Mouse (Mus musculus): ENCODE data around the gene Actl6a.
"Not testable (repeated sequence)": the region's sequence is repeated elsewhere in the genome, so short reads cannot be mapped to it uniquely, and the experiment has no call there.

Gene Actl6a

GRCm38 (mm10) chr3:32705647-32706348 lies at the start of gene Actl6a:
TSS of gene Actl6a (plus strand) at chr3:32706298.
- not testable (repeated sequence) for DNase-seq (ENCODE audit: low spot score)

- no peak for DNase-seq (ENCODE audit: low spot score)
These were observed 49.6 kb upstream of the Actl6a start for GRCm38 (mm10) chr3:32656398-32656994.

GRCm38 (mm10) chr3:32658401-32658800 lies 47.7 kb upstream of the Actl6a start:
- DNase-seq (ENCODE audit: low spot score): no peak

- no peak for DNase-seq (ENCODE audit: low spot score)
These were observed 47.3 kb upstream of the Actl6a start for GRCm38 (mm10) chr3:32658821-32659220.

- DNase-seq (ENCODE audit: low spot score): no peak
These were observed 46.6 kb upstream of the Actl6a start for GRCm38 (mm10) chr3:32659506-32659905.

- no peak for DNase-seq (ENCODE audit: low spot score)
These were observed 45.8 kb upstream of the Actl6a start for GRCm38 (mm10) chr3:32660276-32660675.

GRCm38 (mm10) chr3:32660831-32661555 lies 45.1 kb upstream of the Actl6a start:
- no peak for DNase-seq (ENCODE audit: low spot score)

GRCm38 (mm10) chr3:32661556-32661930 lies 44.6 kb upstream of the Actl6a start:
- no peak for DNase-seq (ENCODE audit: low spot score)

- no peak for DNase-seq (ENCODE audit: low spot score)
These were observed 37.7 kb upstream of the Actl6a start for GRCm38 (mm10) chr3:32668256-32668959.

GRCm38 (mm10) chr3:32669211-32669610 lies 36.9 kb upstream of the Actl6a start:
- no peak for DNase-seq (ENCODE audit: low spot score)

GRCm38 (mm10) chr3:32670196-32670595 lies 35.9 kb upstream of the Actl6a start:
- DNase-seq (ENCODE audit: low spot score): no peak

- DNase-seq (ENCODE audit: low spot score): no peak
These were observed 32.9 kb upstream of the Actl6a start for GRCm38 (mm10) chr3:32673151-32673550.

GRCm38 (mm10) chr3:32676393-32676792 lies 29.7 kb upstream of the Actl6a start:
- no peak for DNase-seq (ENCODE audit: low spot score)

GRCm38 (mm10) chr3:32682910-32683531 lies 23.1 kb upstream of the Actl6a start:
- DNase-seq (ENCODE audit: low spot score): no peak

GRCm38 (mm10) chr3:32684631-32685030 lies 21.5 kb upstream of the Actl6a start:
- no peak for DNase-seq (ENCODE audit: low spot score)

- no peak for DNase-seq (ENCODE audit: low spot score)
These were observed 19.6 kb upstream of the Actl6a start for GRCm38 (mm10) chr3:32686537-32686936.

GRCm38 (mm10) chr3:32687156-32687555 lies 18.9 kb upstream of the Actl6a start:
- no peak for DNase-seq (ENCODE audit: low spot score)

- DNase-seq (ENCODE audit: low spot score): no peak
These were observed 16.5 kb upstream of the Actl6a start for GRCm38 (mm10) chr3:32689567-32689999.

- DNase-seq (ENCODE audit: low spot score): no peak
These were observed 16.1 kb upstream of the Actl6a start for GRCm38 (mm10) chr3:32690008-32690407.

GRCm38 (mm10) chr3:32690901-32691300 lies 15.2 kb upstream of the Actl6a start:
- DNase-seq (ENCODE audit: low spot score): no peak

- DNase-seq (ENCODE audit: low spot score): no peak
These were observed 14.3 kb upstream of the Actl6a start for GRCm38 (mm10) chr3:32691841-32692240.

- no peak for DNase-seq (ENCODE audit: low spot score)
These were observed 11.9 kb upstream of the Actl6a start for GRCm38 (mm10) chr3:32694211-32694610.
